Mouse (Mus musculus) hindbrain, postnatal 0 days (tissue): Measurements from ENCODE around the gene 9930022D16Rik. TPM values are rescaled to one million over a fixed set of nuclear protein-coding genes. Genes with fewer than 3 reads are reported as not detected.

Source experiments
- ATAC-seq: fragments of 200-750 bp; cut with Nextera tagmentation; 2 replicates; pipeline ENCODE4 v1.8.0; 2017; ENCODE audit warnings: mild to moderate bottlenecking, moderate TSS enrichment, moderate library complexity
- DNase-seq: peaks from one replicate; pipeline ENCODE4 v3.0.0-alpha.2; 2015; ENCODE audit warnings: low spot score
- H3K27ac ChIP-seq: fragments of 300-500 bp; sonication (generic); 2 replicates; pipeline ENCODE4 v1.5.1; 2014; ENCODE audit warnings: mild to moderate bottlenecking
- H3K27me3 ChIP-seq: fragments of 300-500 bp; sonication (generic); 2 replicates; pipeline ENCODE4 v1.6.1; 2014; ENCODE audit warnings: low read length, mixed read lengths; ENCODE audit not compliant: insufficient read depth
- H3K36me3 ChIP-seq: fragments of 300-500 bp; sonication (generic); 2 replicates; pipeline ENCODE4 v1.6.1; 2014; ENCODE audit warnings: low read length, mixed read lengths; ENCODE audit not compliant: insufficient read depth
- H3K4me1 ChIP-seq: fragments of 300-500 bp; sonication (generic); 2 replicates; pipeline ENCODE4 v1.6.1; 2014; ENCODE audit warnings: antibody characterized with exemption, low read length, mixed read lengths; ENCODE audit not compliant: insufficient read depth
- H3K4me2 ChIP-seq: fragments of 300-500 bp; sonication (generic); 2 replicates; pipeline ENCODE4 v1.6.1; 2014; ENCODE audit warnings: low read depth, mild to moderate bottlenecking, low read length, moderate library complexity, mixed read lengths
- H3K4me3 ChIP-seq: fragments of 300-500 bp; sonication (generic); 2 replicates; pipeline ENCODE4 v1.5.1; 2014; ENCODE audit warnings: low read length
- H3K9ac ChIP-seq: fragments of 300-500 bp; sonication (generic); replicated peaks from 2 replicates; pipeline ENCODE4 v1.6.1; 2014; ENCODE audit warnings: mild to moderate bottlenecking, low read length, moderate library complexity, mixed read lengths
- H3K9me3 ChIP-seq: fragments of 300-500 bp; sonication (generic); 2 replicates; pipeline ENCODE4 v1.6.1; 2016; ENCODE audit warnings: low read length, mixed read lengths
- CTCF ChIP-seq: IDR thresholded peaks from 2 replicates; pipeline ENCODE4 v1.5.1; 2016; ENCODE audit warnings: antibody characterized with exemption, control low read depth, low read depth
- WGBS: fragments of 180-500 bp; shearing (Covaris S2); extraction: QIAGEN DNeasy Blood & Tissue Kit; methylation state at CpG from one replicate; pipeline ENCODE4 v1.1.7; 2014; 5-methylcytosine and 5-hydroxymethylcytosine counted together
- polyA plus RNA-seq: library from polyadenylated mRNA; unstranded; fragments of >200 nt; fragmentation: Nextera tagmentation; extraction: Ambion mirVana; gene quantifications from 2 replicates; pipeline ENCODE4 v1.2.1, GENCODE M21; 2015
- total RNA-seq: library from RNA; depleted of rRNA; stranded (reverse); fragments of >200 nt; gene quantifications from 2 replicates; pipeline ENCODE4 v1.2.3, GENCODE M21; 2014

9930022D16Rik gene
- total and polyA plus RNA-seq, 2 experiments from 2014 or later, result not detected

DNA sequence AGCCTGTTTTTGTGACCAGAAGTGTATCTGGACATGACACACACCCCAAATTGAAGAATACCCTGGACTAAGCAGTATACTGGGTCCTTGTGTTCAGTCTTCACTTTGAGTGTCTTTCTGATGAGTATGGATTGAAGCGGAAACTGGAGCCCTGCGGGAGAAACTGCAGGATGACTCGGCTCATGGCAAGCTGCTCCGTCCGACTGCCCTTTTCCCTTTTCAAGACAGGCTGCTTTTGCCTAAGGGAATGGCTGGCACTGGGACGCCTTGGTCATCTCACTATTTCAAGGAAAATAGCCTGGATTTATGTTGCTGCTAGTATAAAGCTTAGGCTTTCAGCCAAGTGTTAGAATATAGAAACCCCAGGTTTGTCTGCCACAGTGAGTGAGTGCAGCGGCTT, 22.5 kb upstream of the 9930022D16Rik start:
- no peak for DNase-seq
- Histone ChIP-seq H3K9me3 (no peaks in the 10 kb centered on the region), H3K4me3 (no peak overlapping the region), H3K27me3 (no peaks in the 10 kb centered on the region), H3K4me1 (no peaks in the 10 kb centered on the region), H3K4me2 (no peak overlapping the region), H3K27ac (no peak overlapping the region), H3K36me3 (peaks cover 8% of the 10 kb centered on the region), H3K9ac (no peak overlapping the region)
- ATAC-seq, result no peak
- 72% methylated on average over 7 of the region's 7 CpGs for WGBS
- TF ChIP-seq CTCF, result no peak

DNA sequence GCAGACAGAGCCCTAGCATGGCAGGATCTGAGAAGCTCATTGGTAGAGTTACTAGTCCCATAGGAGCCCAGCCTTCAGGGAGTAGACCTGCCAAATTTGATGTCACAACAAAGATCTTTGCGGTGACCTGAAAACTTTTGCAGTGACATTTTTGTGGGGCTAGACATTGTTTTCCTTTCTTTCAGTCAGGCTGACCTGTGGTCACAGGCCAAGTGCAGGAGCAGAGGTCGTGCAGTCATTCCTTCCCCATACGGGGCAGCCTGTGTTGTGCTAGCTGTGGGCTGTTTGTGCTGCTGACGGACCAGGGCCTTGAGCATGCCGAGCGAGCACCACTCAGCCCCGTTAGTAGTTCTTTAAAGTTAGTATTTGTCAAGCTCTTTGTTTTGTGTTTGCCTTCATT, 22.0 kb upstream of the 9930022D16Rik start:
- DNase-seq (no peak), ATAC-seq (no peak)
- WGBS, result 54% methylated on average over 7 of the region's 7 CpGs
- H3K9ac ChIP-seq, result no peak overlapping the region
- H3K27ac ChIP-seq, result no peak overlapping the region
- TF ChIP-seq CTCF, result no peak
- H3K4me2 ChIP-seq, result no peak overlapping the region
- H3K27me3 ChIP-seq, result no peaks in the 10 kb centered on the region
- H3K4me3 ChIP-seq, result no peak overlapping the region
- H3K9me3 ChIP-seq, result no peaks in the 10 kb centered on the region
- peaks cover 13% of the 10 kb centered on the region for H3K36me3 ChIP-seq
- H3K4me1 ChIP-seq, result no peaks in the 10 kb centered on the region

DNA sequence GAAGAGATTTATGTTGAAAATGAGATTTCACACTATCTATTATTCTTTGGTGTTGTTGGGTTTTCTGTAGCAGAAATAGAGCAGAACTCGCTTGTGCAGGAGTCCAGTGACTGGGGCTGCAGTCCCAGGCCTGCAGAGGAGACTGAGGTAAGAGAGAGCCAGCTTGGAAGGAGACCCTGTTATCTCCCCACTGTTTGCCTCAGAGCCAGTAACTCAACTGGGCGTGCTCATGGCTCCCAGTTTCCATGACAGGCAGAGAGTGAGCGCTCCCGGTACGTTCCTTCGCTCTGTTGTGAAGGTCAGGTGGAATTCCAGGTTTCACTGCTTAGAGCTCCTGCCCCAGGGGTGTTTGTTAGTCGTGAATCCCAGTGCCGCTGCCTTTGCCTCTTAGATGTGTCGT, 21.1 kb upstream of the 9930022D16Rik start:
- H3K36me3 ChIP-seq, result peaks cover 19% of the 10 kb centered on the region
- H3K4me3 ChIP-seq, result no peak overlapping the region
- 91% methylated on average over 9 of the region's 9 CpGs for WGBS
- ATAC-seq (no peak), DNase-seq (no peak)
- no peak overlapping the region for H3K9ac ChIP-seq
- no peaks in the 10 kb centered on the region for H3K27me3 ChIP-seq
- H3K4me2 ChIP-seq, result no peak overlapping the region
- H3K9me3 ChIP-seq, result no peaks in the 10 kb centered on the region
- no peak for TF ChIP-seq CTCF
- no peak overlapping the region for H3K27ac ChIP-seq
- no peaks in the 10 kb centered on the region for H3K4me1 ChIP-seq

DNA sequence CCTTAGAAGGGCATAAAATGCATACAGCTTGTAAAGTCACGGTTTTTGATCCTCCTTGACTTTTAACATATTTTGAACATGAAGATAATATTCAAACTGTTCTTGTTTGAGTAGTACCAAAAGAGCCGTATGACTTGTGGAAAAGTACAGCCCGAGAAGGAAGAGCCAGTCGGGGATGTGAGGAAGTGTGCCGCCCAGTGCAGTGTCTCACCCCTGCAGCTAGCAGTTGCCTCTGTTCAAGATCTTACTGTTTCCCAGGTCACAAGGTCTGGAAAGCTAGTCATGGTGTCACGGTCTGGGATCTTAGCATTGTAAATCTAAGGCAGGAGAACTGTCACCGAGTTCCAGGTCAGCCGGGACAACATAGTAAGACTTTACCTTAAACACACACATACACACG, 19.0 kb upstream of the 9930022D16Rik start:
- 83% methylated on average over 9 of the region's 9 CpGs for WGBS
- Histone ChIP-seq H3K4me1 (no peaks in the 10 kb centered on the region), H3K4me2 (no peak overlapping the region), H3K9ac (no peak overlapping the region), H3K36me3 (peaks cover 31% of the 10 kb centered on the region), H3K9me3 (no peaks in the 10 kb centered on the region), H3K27ac (no peak overlapping the region), H3K27me3 (no peaks in the 10 kb centered on the region), H3K4me3 (no peak overlapping the region)
- ATAC-seq (no peak), DNase-seq (no peak)
- TF ChIP-seq CTCF, result no peak

DNA sequence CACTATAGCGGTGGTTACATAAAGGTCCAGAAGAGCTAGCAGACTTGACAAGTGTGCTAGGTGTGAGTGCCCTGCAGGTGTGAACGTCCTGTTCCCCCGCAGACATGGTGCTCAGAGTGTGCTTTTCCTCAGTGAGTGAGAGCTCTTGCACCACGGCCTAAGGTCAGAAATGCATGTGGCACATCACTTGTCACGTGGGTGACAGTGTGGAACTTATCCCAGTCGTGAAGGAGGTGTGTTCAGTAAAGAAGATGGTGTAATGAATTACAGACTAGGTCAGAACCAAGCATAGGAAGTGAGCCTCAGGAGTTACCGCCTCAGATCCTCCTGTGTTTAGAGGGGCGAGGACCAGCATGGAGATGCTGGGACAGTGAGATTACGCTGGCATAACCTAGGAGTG, 18.4 kb upstream of the 9930022D16Rik start:
- DNase-seq (no peak), ATAC-seq (no peak)
- no peak overlapping the region for H3K4me2 ChIP-seq
- no peak overlapping the region for H3K27ac ChIP-seq
- no peaks in the 10 kb centered on the region for H3K9me3 ChIP-seq
- peaks cover 31% of the 10 kb centered on the region for H3K36me3 ChIP-seq
- no peaks in the 10 kb centered on the region for H3K4me1 ChIP-seq
- 93% methylated on average over 9 of the region's 9 CpGs for WGBS
- no peaks in the 10 kb centered on the region for H3K27me3 ChIP-seq
- no peak overlapping the region for H3K9ac ChIP-seq
- no peak overlapping the region for H3K4me3 ChIP-seq
- no peak for TF ChIP-seq CTCF

DNA sequence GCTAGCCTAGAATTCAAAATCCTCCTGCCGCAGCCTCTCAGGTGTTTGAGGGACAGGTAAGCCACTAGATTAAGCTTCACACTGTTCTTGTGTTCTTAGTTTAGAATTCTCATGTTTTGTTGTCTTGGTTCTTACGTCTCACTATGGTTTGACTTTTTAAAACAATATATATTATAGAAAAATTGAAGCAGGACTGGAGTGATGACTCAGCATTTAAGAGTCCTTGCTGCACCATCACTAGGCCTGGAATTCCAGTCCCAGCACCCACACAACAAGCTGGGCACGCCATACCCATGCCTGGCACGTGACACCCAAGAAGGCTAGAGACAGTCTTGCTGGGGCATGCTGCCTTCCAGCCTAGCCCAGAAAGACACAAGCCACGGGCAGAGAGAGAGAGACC, 7.3 kb upstream of the 9930022D16Rik start:
- WGBS, result 93% methylated on average over 5 of the region's 5 CpGs
- Histone ChIP-seq H3K4me1 (no peaks in the 10 kb centered on the region), H3K9me3 (no peaks in the 10 kb centered on the region), H3K27me3 (no peaks in the 10 kb centered on the region), H3K9ac (no peak overlapping the region), H3K27ac (no peak overlapping the region), H3K4me3 (no peak overlapping the region), H3K36me3 (no peaks in the 10 kb centered on the region), H3K4me2 (no peak overlapping the region)
- no peak for DNase-seq
- no peak for TF ChIP-seq CTCF
- ATAC-seq, result no peak

DNA sequence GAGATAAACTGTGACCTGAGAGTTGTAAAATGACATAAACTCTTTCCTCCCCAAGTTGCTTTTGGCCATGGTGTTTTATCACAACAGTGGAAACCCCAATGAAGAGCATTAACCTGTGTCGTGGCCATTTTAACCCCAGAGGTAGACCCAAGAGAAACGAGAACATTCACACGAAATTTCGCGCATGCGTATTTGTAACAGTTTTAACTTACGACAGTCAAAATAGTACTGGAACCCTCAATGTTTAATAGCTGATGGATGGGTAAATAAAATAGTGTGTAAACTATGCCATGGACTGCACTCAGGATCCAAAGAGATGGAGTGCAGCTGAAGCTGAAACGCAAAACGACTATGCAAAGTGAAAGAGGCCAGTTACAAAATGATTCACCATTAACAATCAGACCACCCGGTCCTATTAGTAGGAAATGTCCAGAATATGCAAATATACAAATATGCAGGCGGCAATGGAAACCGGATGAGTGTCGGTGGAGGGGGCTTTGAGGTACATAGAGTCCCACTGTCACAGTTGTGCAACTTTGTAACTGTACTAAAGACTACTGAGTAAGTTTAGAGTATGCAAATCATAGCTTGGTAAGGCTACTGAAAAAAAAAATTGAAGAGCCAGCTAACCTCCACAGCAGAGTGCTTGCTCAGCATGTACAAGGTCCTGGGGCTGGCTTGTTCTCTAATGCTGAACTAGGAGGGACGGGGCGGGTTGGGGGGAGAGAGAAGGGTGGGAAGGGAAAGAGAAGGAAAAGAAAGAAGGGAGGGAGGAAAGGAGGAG, 3.3 kb upstream of the 9930022D16Rik start:
- Histone ChIP-seq H3K27ac (no peak overlapping the region), H3K4me3 (no peak overlapping the region), H3K27me3 (no peaks in the 10 kb centered on the region), H3K4me2 (no peak overlapping the region), H3K36me3 (no peaks in the 10 kb centered on the region), H3K4me1 (no peaks in the 10 kb centered on the region), H3K9me3 (no peaks in the 10 kb centered on the region), H3K9ac (no peak overlapping the region)
- no peak for TF ChIP-seq CTCF
- 90% methylated on average over 15 of the region's 15 CpGs for WGBS
- ATAC-seq (no peak), DNase-seq (no peak)
